Mouse (Mus musculus) CD4-positive helper T cell, adult 2 months (primary cell): Measurements from ENCODE around the gene Adam15.

Experiments
- DNase-seq: peaks from one replicate; pipeline ENCODE4 v3.0.0-alpha.2; 2012; ENCODE audit warnings: low read depth, missing footprints, low spot score

Gene Adam15

GRCm38 (mm10) chr3:89299499-89299898 lies 50.3 kb downstream of the Adam15 start:
- DNase-seq = peak; percentile 63

GRCm38 (mm10) chr3:89298908-89299307 lies 50.9 kb downstream of the Adam15 start:
- no peak for DNase-seq

- no peak for DNase-seq
These were observed 52.9 kb downstream of the Adam15 start for GRCm38 (mm10) chr3:89296761-89297396.

GRCm38 (mm10) chr3:89295685-89296230 lies 54.0 kb downstream of the Adam15 start:
- DNase-seq = no peak

- DNase-seq = no peak
These were observed 55.6 kb downstream of the Adam15 start for GRCm38 (mm10) chr3:89294195-89294594.

GRCm38 (mm10) chr3:89293247-89293918 lies 56.4 kb downstream of the Adam15 start:
- DNase-seq = no peak

- DNase-seq = no peak
These were observed 57.5 kb downstream of the Adam15 start for GRCm38 (mm10) chr3:89292303-89292702.

GRCm38 (mm10) chr3:89291874-89292273 lies 57.9 kb downstream of the Adam15 start:
- DNase-seq = no peak
